Mouse (Mus musculus): ENCODE data around the gene Lce3e. TPM values are rescaled to one million over a fixed set of nuclear protein-coding genes. Genes with fewer than 3 reads are reported as not detected.

The Lce3e gene
- polyA plus RNA-seq, 1 experiment = not detected

Other genes starting within 250 kb of the Lce3e start
- not detected in 2 replicates for gene Lce1f, start 246.7 kb upstream of the Lce3e start, polyA plus RNA-seq (2012; ENCODE audit: insufficient read depth, insufficient read length, missing spikeins)
- gene Gm38119, start 228.0 kb upstream of the Lce3e start, polyA plus RNA-seq (2012; ENCODE audit: insufficient read depth, insufficient read length, missing spikeins) = not detected in 2 replicates
- gene Lce1g, start 214.7 kb upstream of the Lce3e start, polyA plus RNA-seq (2012; ENCODE audit: insufficient read depth, insufficient read length, missing spikeins) = not detected in 2 replicates
- not detected in 2 replicates for gene Lce1h, start 202.0 kb upstream of the Lce3e start, polyA plus RNA-seq (2012; ENCODE audit: insufficient read depth, insufficient read length, missing spikeins)
- gene Lce1i, start 188.2 kb upstream of the Lce3e start, polyA plus RNA-seq (2012; ENCODE audit: insufficient read depth, insufficient read length, missing spikeins) = not detected in 2 replicates
- not detected in 2 replicates for gene Lce1j, start 176.5 kb upstream of the Lce3e start, polyA plus RNA-seq (2012; ENCODE audit: insufficient read depth, insufficient read length, missing spikeins)
- gene Lce1k, start 159.2 kb upstream of the Lce3e start, polyA plus RNA-seq (2012; ENCODE audit: insufficient read depth, insufficient read length, missing spikeins) = not detected in 2 replicates
- gene Kprp, start 139.8 kb upstream of the Lce3e start, polyA plus RNA-seq (2012; ENCODE audit: insufficient read depth, insufficient read length, missing spikeins) = not detected in 2 replicates
- not detected in 2 replicates for gene Lce1l, start 115.8 kb upstream of the Lce3e start, polyA plus RNA-seq (2012; ENCODE audit: insufficient read depth, insufficient read length, missing spikeins)
- gene 2310050C09Rik, start 96.8 kb upstream of the Lce3e start, polyA plus RNA-seq (2012; ENCODE audit: insufficient read depth, insufficient read length, missing spikeins) = not detected in 2 replicates
- gene Lce3a, start 40.8 kb upstream of the Lce3e start, polyA plus RNA-seq (2012; ENCODE audit: insufficient read depth, insufficient read length, missing spikeins) = not detected in 2 replicates
- gene Lce3b, start 34.1 kb upstream of the Lce3e start, polyA plus RNA-seq (2012; ENCODE audit: insufficient read depth, insufficient read length, missing spikeins) = not detected in 2 replicates
- gene Lce3c, start 22.6 kb upstream of the Lce3e start, polyA plus RNA-seq (2012; ENCODE audit: insufficient read depth, insufficient read length, missing spikeins) = not detected in 2 replicates
- gene Lce3d, start 9.7 kb upstream of the Lce3e start, polyA plus RNA-seq (2012; ENCODE audit: insufficient read depth, insufficient read length, missing spikeins) = not detected in 2 replicates
- gene Lce3f, start 25.2 kb downstream of the Lce3e start, polyA plus RNA-seq (2012; ENCODE audit: insufficient read depth, insufficient read length, missing spikeins) = not detected in 2 replicates
- gene Crct1, start 48.6 kb downstream of the Lce3e start, polyA plus RNA-seq (2012; ENCODE audit: insufficient read depth, insufficient read length, missing spikeins) = not detected in 2 replicates
- gene Lce1m, start 52.0 kb downstream of the Lce3e start, polyA plus RNA-seq (2012; ENCODE audit: insufficient read depth, insufficient read length, missing spikeins) = 3.5 TPM in 1 of 2 replicates, not detected in the other
- not detected in 2 replicates for gene Gm4858, start 101.8 kb downstream of the Lce3e start, polyA plus RNA-seq (2012; ENCODE audit: insufficient read depth, insufficient read length, missing spikeins)
- gene Crnn, start 177.7 kb downstream of the Lce3e start, polyA plus RNA-seq (2012; ENCODE audit: insufficient read depth, insufficient read length, missing spikeins) = not detected in 2 replicates
- 0.20 and 0.29 TPM in 2 replicates for gene Flg2, start 230.2 kb downstream of the Lce3e start, polyA plus RNA-seq (2012; ENCODE audit: insufficient read depth, insufficient read length, missing spikeins)

Data from brown adipose tissue, adult 24 weeks (tissue).